Mouse (Mus musculus) inflammation-experienced regulatory T-cells, adult 6 months (primary cell): ENCODE data around the gene Cx3cr1. TPM values are rescaled to one million over a fixed set of nuclear protein-coding genes. Genes with fewer than 3 reads are reported as not detected.

Experiments
- ATAC-seq: one replicate; pipeline ENCODE4 v1.8.0; 2017
- polyA plus RNA-seq, 3 experiments: library from polyadenylated mRNA; unstranded; fragments of 100-300 nt; shearing (Covaris generic); gene quantifications; one replicate each; pipeline ENCODE4 v1.2.1; 2017

Cx3cr1 gene
- polyA plus RNA-seq, 3 experiments from 2014 or later = 0.29 to 1.2 (median 0.43) TPM

GRCm38 (mm10) chr9:119852347-119853030 is 217.2 kb downstream of the Cx3cr1 start:
- no peak for ATAC-seq

Other genes starting within 250 kb of the Cx3cr1 start
- under 1 TPM; 0.58 to 0.79 (median 0.78) TPM for gene Scn11a, start 244.4 kb downstream of the Cx3cr1 start, polyA plus RNA-seq
- 10 to 100 TPM; 32.2 to 48.1 (median 43.3) TPM for gene Wdr48, start 175.0 kb downstream of the Cx3cr1 start, polyA plus RNA-seq
- gene Gorasp1, start 132.3 kb downstream of the Cx3cr1 start, polyA plus RNA-seq = 1 to 10 TPM; 2.9 to 4.8 (median 4.5) TPM
- gene Ttc21a, start 132.3 kb downstream of the Cx3cr1 start, polyA plus RNA-seq = not detected
- gene Csrnp1, start 85.2 kb downstream of the Cx3cr1 start, polyA plus RNA-seq = 10 to 100 TPM; 21.7 to 47.3 (median 39.5) TPM
- not detected for gene Xirp1, start 46.3 kb downstream of the Cx3cr1 start, polyA plus RNA-seq
- 100 to 1,000 TPM in 1 of 3 experiments, 10 to 100 TPM in 2; 58.7 to 102 (median 87.0) TPM for gene Ccr8, start 22.2 kb upstream of the Cx3cr1 start, polyA plus RNA-seq
- 10 to 100 TPM; 17.6 to 21.3 (median 18.1) TPM for gene Slc25a38, start 40.5 kb upstream of the Cx3cr1 start, polyA plus RNA-seq
- 1,000 to 10,000 TPM; 2,403 to 3,589 (median 3,256) TPM for gene Rpsa, start 57.8 kb upstream of the Cx3cr1 start, polyA plus RNA-seq
- gene Mobp, start 79.8 kb upstream of the Cx3cr1 start, polyA plus RNA-seq = under 1 TPM in 1 of 3 experiments, not detected in 2; 0.21 TPM
- not detected for gene Myrip, start 231.6 kb upstream of the Cx3cr1 start, polyA plus RNA-seq